Mouse (Mus musculus): Measurements from ENCODE around the gene Pou4f2. TPM values are rescaled to one million over a fixed set of nuclear protein-coding genes. Genes with fewer than 3 reads are reported as not detected.

Gene Pou4f2
- total and polyA plus RNA-seq, 2 experiments from 2014 or later, result 3.3 to 7.8 TPM

DNA sequence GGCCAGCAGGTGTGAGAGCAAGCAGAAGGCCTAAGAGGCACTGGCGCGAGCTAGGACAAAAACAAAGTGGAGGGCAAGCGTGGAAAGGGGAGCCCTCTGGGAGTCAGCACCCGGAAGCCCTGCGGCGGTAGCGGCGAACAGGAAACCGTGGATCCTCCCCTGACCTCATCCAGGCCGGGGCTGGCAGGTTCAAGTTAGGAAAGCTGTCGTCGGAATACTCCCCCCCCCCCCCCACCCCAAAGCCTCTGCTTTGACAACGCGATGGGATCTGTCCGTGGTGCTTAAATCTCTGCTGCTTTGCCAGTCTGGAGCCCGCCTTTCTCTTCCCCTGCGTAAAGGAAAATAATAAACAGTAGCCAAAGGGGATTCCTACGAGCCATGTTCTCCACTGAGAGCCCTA lies 1.7 kb upstream of the Pou4f2 start:
- WGBS, result under 1% methylated on average over 18 of the region's 18 CpGs
- ATAC-seq (0 out of 2 replicates have a peak, but pooled peaks have one; percentile 13), DNase-seq (ENCODE audit: low spot score) (peak; percentile 63)
- H3K9me3 ChIP-seq (ENCODE audit: low read length), result no peaks in the 10 kb centered on the region
- peaks cover 61% of the 10 kb centered on the region for H3K27me3 ChIP-seq (ENCODE audit: insufficient read depth, low read length)
- no peaks in the 10 kb centered on the region for H3K36me3 ChIP-seq (ENCODE audit: insufficient read depth, low read length)
- H3K4me3 ChIP-seq (ENCODE audit: low read length), result peak overlapping the region; percentile 3; the same call in 1 of the 2 replicates
- H3K4me1 ChIP-seq (ENCODE audit: insufficient read depth, low read length), result 0 out of 2 replicates have a peak, but pooled peaks cover 3% of the 10 kb centered on the region
- TF ChIP-seq CTCF (IDR thresholded peaks at IDR 0.05; ENCODE audit: low read depth), result no peak
- H3K4me2 ChIP-seq (ENCODE audit: low read depth, low read length), result peak overlapping the region; percentile 77
- H3K27ac ChIP-seq, result no peak overlapping the region
- no peak overlapping the region for H3K9ac ChIP-seq (replicated peaks; ENCODE audit: low read length)

DNA sequence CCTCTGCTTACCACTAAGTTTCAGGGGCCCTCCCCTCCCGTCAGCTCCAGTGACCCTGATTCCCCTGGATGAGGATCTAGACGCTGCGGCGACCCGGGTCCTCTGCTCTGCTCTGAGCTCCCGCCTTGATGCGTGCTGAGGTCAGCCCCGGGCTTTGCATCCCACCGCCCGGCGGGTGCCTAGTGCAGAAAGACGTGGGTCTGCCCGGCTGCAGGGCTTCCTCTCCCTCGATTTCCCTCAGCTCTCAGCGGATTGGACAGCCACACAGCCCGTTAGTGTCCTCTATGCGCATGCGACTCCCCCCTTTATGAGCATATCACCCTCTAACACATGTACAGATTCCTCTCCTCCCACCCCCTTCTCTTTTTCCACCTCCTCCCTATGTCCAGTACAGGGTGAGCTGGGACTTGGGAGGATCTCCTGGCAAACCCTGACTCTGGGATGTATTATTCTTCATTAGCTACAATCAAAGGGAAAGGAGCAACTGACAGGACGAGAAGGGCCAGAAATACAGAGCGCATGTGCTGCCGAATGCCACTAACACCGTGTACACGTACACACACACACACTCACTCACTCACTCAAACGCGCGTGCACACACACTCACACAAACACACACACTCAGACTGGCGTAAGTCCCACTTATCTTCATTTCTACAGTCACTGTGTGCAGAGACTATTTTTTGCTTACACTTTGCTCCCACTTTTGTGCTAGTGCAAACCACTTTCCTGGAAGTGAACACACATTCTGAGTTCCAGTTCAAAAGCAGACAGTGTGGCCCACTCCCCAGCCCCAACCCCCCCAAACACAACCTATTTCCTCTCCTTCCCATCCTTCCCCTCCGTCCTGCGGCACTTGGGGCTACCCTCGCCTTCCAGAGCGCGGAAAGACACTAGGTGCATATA lies 948 bp upstream of the Pou4f2 start:
- WGBS, result 1% methylated on average over 32 of the region's 32 CpGs
- H3K9me3 ChIP-seq (ENCODE audit: low read length), result no peaks in the 10 kb centered on the region
- no peaks in the 10 kb centered on the region for H3K36me3 ChIP-seq (ENCODE audit: insufficient read depth, low read length)
- peak overlapping the region; percentile 49 for H3K4me3 ChIP-seq (ENCODE audit: low read length)
- H3K27ac ChIP-seq, result no peak overlapping the region
- H3K9ac ChIP-seq (replicated peaks; ENCODE audit: low read length), result no peak overlapping the region
- ATAC-seq (peak; percentile 53), DNase-seq (ENCODE audit: low spot score) (no peak)
- 0 out of 2 replicates have a peak, but pooled peaks cover 3% of the 10 kb centered on the region for H3K4me1 ChIP-seq (ENCODE audit: insufficient read depth, low read length)
- H3K27me3 ChIP-seq (ENCODE audit: insufficient read depth, low read length), result peaks cover 66% of the 10 kb centered on the region
- no peak for TF ChIP-seq CTCF (IDR thresholded peaks at IDR 0.05; ENCODE audit: low read depth)
- H3K4me2 ChIP-seq (ENCODE audit: low read depth, low read length), result peak overlapping the region; percentile 77

DNA sequence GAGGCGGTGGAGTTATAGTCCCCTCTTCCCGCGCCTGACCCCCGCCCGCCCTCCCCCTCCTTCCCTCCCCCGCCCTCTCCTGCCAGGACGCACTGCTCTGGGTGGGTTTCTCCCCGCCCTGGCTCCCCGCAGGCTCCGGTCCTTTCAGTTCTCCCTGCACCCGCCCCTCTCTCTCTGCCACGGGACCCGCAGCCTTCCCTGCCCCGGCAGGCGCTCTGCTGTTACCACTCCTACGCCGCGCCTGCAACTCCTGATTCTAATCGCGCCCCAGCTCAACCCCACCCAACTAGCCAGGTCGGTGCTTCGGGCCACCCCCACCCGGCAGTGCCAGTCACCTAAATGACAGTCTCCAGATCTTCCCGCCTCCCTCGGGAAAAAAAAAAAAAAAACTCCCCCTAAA lies 216 bp upstream of the Pou4f2 start:
- H3K27me3 ChIP-seq (ENCODE audit: insufficient read depth, low read length), result peaks cover 73% of the 10 kb centered on the region
- H3K9me3 ChIP-seq (ENCODE audit: low read length), result no peaks in the 10 kb centered on the region
- 0 out of 2 replicates have a peak, but pooled peaks cover 3% of the 10 kb centered on the region for H3K4me1 ChIP-seq (ENCODE audit: insufficient read depth, low read length)
- H3K9ac ChIP-seq (replicated peaks; ENCODE audit: low read length), result no peak overlapping the region; the same call in 1 of the 2 replicates
- peak overlapping the region; percentile 77 for H3K4me2 ChIP-seq (ENCODE audit: low read depth, low read length)
- peak overlapping the region; percentile 49 for H3K4me3 ChIP-seq (ENCODE audit: low read length)
- H3K27ac ChIP-seq, result no peak overlapping the region
- ATAC-seq (peak; percentile 39), DNase-seq (ENCODE audit: low spot score) (no peak)
- no peak for TF ChIP-seq CTCF (IDR thresholded peaks at IDR 0.05; ENCODE audit: low read depth)
- H3K36me3 ChIP-seq (ENCODE audit: insufficient read depth, low read length), result no peaks in the 10 kb centered on the region
- 2% methylated on average over 21 of the region's 25 CpGs for WGBS

DNA sequence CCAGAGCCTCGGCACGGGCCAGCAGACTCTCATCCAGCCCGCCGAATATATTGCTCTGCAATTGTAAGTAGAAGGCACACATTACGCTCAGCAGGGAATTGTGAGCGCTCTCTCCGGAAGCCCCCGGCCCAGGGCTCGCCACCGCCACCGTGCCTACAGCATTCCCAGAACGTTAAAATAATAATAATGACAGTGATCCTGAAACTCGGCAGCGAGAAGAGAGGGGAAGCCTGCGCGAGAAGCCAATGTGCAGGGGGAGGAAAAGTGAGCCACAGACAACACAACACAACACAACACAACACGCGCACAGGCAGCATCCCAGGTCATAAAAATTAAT lies 853 bp downstream of the Pou4f2 start:
- WGBS, result 1% methylated on average over 18 of the region's 18 CpGs
- TF ChIP-seq CTCF (IDR thresholded peaks at IDR 0.05; ENCODE audit: low read depth), result no peak
- ATAC-seq (no peak), DNase-seq (ENCODE audit: low spot score) (no peak)
- no peaks in the 10 kb centered on the region for H3K36me3 ChIP-seq (ENCODE audit: insufficient read depth, low read length)
- peak overlapping the region; percentile 77 for H3K4me2 ChIP-seq (ENCODE audit: low read depth, low read length)
- H3K27ac ChIP-seq, result no peak overlapping the region
- peaks cover 76% of the 10 kb centered on the region for H3K27me3 ChIP-seq (ENCODE audit: insufficient read depth, low read length)
- H3K4me1 ChIP-seq (ENCODE audit: insufficient read depth, low read length), result 0 out of 2 replicates have a peak, but pooled peaks cover 3% of the 10 kb centered on the region
- no peak overlapping the region for H3K9ac ChIP-seq (replicated peaks; ENCODE audit: low read length)
- peak overlapping the region; percentile 49 for H3K4me3 ChIP-seq (ENCODE audit: low read length)
- no peaks in the 10 kb centered on the region for H3K9me3 ChIP-seq (ENCODE audit: low read length)

GRCm38 (mm10) chr8:78434823-78435623 lies 1.4 kb downstream of the Pou4f2 start:
- Histone ChIP-seq H3K4me2 (ENCODE audit: low read depth, low read length) (peak overlapping the region; percentile 77), H3K36me3 (ENCODE audit: insufficient read depth, low read length) (no peaks in the 10 kb centered on the region), H3K4me1 (ENCODE audit: insufficient read depth, low read length) (0 out of 2 replicates have a peak, but pooled peaks cover 3% of the 10 kb centered on the region), H3K27ac (no peak overlapping the region), H3K9me3 (ENCODE audit: low read length) (no peaks in the 10 kb centered on the region), H3K4me3 (ENCODE audit: low read length) (peak overlapping the region; percentile 49), H3K9ac (replicated peaks; ENCODE audit: low read length) (no peak overlapping the region; the same call in 1 of the 2 replicates), H3K27me3 (ENCODE audit: insufficient read depth, low read length) (peaks cover 76% of the 10 kb centered on the region)
- DNase-seq (ENCODE audit: low spot score), result no peak
- WGBS, result under 1% methylated on average over 62 of the region's 62 CpGs
- TF ChIP-seq CTCF (IDR thresholded peaks at IDR 0.05; ENCODE audit: low read depth), result no peak
- ATAC-seq, result 0 out of 2 replicates have a peak, but pooled peaks have one; percentile 22

GRCm38 (mm10) chr8:78434340-78434739 lies 2.1 kb downstream of the Pou4f2 start:
- 3% methylated on average over 8 of the region's 8 CpGs for WGBS
- Histone ChIP-seq H3K27me3 (ENCODE audit: insufficient read depth, low read length) (peaks cover 79% of the 10 kb centered on the region), H3K4me3 (ENCODE audit: low read length) (peak overlapping the region; percentile 49), H3K36me3 (ENCODE audit: insufficient read depth, low read length) (no peaks in the 10 kb centered on the region), H3K4me2 (ENCODE audit: low read depth, low read length) (peak overlapping the region; percentile 77), H3K9ac (replicated peaks; ENCODE audit: low read length) (no peak overlapping the region; the same call in 1 of the 2 replicates), H3K9me3 (ENCODE audit: low read length) (no peaks in the 10 kb centered on the region), H3K4me1 (ENCODE audit: insufficient read depth, low read length) (0 out of 2 replicates have a peak, but pooled peaks cover 3% of the 10 kb centered on the region), H3K27ac (no peak overlapping the region)
- no peak for TF ChIP-seq CTCF (IDR thresholded peaks at IDR 0.05; ENCODE audit: low read depth)
- DNase-seq (ENCODE audit: low spot score) (no peak), ATAC-seq (no peak)
